Mouse (Mus musculus): Measurements from ENCODE around the gene Crlf3.

GRCm38 (mm10) chr11:80019792-80020191 lies 61.0 kb downstream of the Crlf3 start:
- TF ChIP-seq ZNF384 (IDR thresholded peaks at IDR 0.05; ENCODE audit: low read depth, low read length) (no peak), CHD2 (IDR thresholded peaks at IDR 0.05; ENCODE audit: low read depth, low read length) (no peak)
